Mouse (Mus musculus): ENCODE results near the gene Amy2a4.
"Not testable (repeated sequence)": the region's sequence is repeated elsewhere in the genome, so short reads cannot be mapped to it uniquely, and the experiment has no call there.

DNA sequence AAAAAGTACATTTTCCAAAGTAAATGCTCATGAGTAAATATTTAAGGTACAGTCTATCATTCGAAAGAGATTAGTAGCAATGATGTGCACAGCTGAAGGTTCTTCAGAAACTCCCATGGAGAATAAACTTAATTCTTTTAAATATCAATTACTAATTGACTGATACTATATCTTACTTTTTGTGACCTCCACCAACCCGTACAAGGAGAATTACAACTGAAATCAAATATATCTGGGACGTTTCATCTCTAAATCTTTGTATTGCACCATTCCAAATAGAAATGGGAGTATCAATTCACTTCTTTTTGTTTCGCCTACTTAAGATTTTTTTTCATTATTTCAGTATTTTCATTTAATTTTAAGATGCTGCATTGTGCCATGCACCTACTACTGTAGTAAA, at the start of gene Amy2a4:
- not testable (repeated sequence) for TF ChIP-seq POLR2A (IDR thresholded peaks at IDR 0.05; ENCODE audit: insufficient read depth, low read depth, low read length); CTCF (IDR thresholded peaks at IDR 0.05)
